11 mouse cellular contexts compared by ENCODE assay signal in the genomic region with DNA sequence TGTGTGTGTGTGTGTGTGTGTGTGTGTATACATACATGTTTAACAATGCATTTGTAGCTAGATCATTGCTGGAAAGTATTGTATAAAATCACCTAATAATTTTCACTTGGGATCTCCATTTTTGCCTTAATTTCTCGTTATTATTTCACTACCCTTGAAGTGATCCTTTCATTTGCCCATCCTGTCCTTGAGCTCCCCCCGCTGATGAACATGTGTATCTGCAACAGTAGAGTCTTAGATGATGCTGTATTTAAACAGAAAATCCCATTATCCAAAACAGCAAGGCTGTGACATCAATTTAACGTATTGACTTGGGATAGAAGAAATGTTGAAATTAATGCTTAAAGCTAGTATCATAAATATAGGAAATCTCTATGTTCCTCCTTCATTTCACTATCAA.
DNase-seq lines count a peak whose midpoint lies in the region; ATAC-seq and TF ChIP-seq lines count a peak whose summit lies in the region.
"Had no signal": no experiment of that assay in that cellular context is flagged by ENCODE, and none has a peak within 500 bp of the region (broad histone marks: within the 10 kb centered on the region; RNA-seq: fewer than 3 reads in every experiment).

No protein-coding gene starts in this region.

- H3K9ac ChIP-seq in hindbrain, postnatal 0 days (replicated peaks; ENCODE audit: low read length), result no peak overlapping the region
- H3K9ac ChIP-seq in hindbrain, embryonic 13.5 days, result no peak overlapping the region
- H3K9ac ChIP-seq: hindbrain, embryonic 14.5 days; midbrain, embryonic 12.5 days had no signal

- 44% methylated on average over 3 of the region's 3 CpGs for WGBS in hindbrain, postnatal 0 days
- WGBS in hindbrain, embryonic 13.5 days, result 50% methylated on average over 3 of the region's 3 CpGs

- TF ChIP-seq CTCF in hindbrain, postnatal 0 days (IDR thresholded peaks at IDR 0.05; ENCODE audit: low read depth), result peak; percentile 50

- H3K36me3 ChIP-seq in hindbrain, postnatal 0 days (ENCODE audit: insufficient read depth, low read length), result no peaks in the 10 kb centered on the region
- no peaks in the 10 kb centered on the region for H3K36me3 ChIP-seq in hindbrain, embryonic 13.5 days
- no peaks in the 10 kb centered on the region for H3K36me3 ChIP-seq in splenic B cell, adult 2 months (ENCODE audit: control insufficient read depth, insufficient read depth, low read length, poor library complexity, severe bottlenecking)
- H3K36me3 ChIP-seq: midbrain, embryonic 12.5 days had no signal

- no peak for DNase-seq in hindbrain, postnatal 0 days (ENCODE audit: low spot score)
- DNase-seq in thymus, postnatal 4 days, result peak; percentile 16
- DNase-seq in thymus, postnatal 14 days, result no peak
- peak; percentile 7 for DNase-seq in c-Kit-positive CD71-positive TER-119-negative erythroid progenitor cells, embryonic 14.5 days (ENCODE audit: low read depth)
- peak; percentile 61 for DNase-seq in splenic B cell, adult 2 months (ENCODE audit: low read depth, low spot score)
- no peak for DNase-seq in urinary bladder, postnatal 10 days (ENCODE audit: low spot score)
- no peak for DNase-seq in cerebellum, adult 11-12 months

- H3K4me3 ChIP-seq in hindbrain, postnatal 0 days (ENCODE audit: low read length), result no peak overlapping the region
- H3K4me3 ChIP-seq in hindbrain, embryonic 13.5 days, result no peak overlapping the region
- H3K4me3 ChIP-seq: erythroblast, embryonic 14.5 days; midbrain, embryonic 12.5 days had no signal

- H3K4me1 ChIP-seq in hindbrain, postnatal 0 days (ENCODE audit: insufficient read depth, low read length), result no peaks in the 10 kb centered on the region
- no peaks in the 10 kb centered on the region for H3K4me1 ChIP-seq in hindbrain, embryonic 13.5 days (replicated peaks)

- no peak for ATAC-seq in hindbrain, postnatal 0 days
- ATAC-seq in hindbrain, embryonic 13.5 days (ENCODE audit: low FRiP score), result no peak

- no peaks in the 10 kb centered on the region for H3K27me3 ChIP-seq in hindbrain, postnatal 0 days (ENCODE audit: insufficient read depth, low read length)
- H3K27me3 ChIP-seq in hindbrain, embryonic 13.5 days, result no peaks in the 10 kb centered on the region
- H3K27me3 ChIP-seq in splenic B cell, adult 2 months (ENCODE audit: control insufficient read depth, insufficient read depth, low read length, poor library complexity, severe bottlenecking), result no peaks in the 10 kb centered on the region
- H3K27me3 ChIP-seq: midbrain, embryonic 12.5 days had no signal

- no peak overlapping the region for H3K4me2 ChIP-seq in hindbrain, postnatal 0 days (ENCODE audit: low read depth, low read length)
- no peak overlapping the region for H3K4me2 ChIP-seq in hindbrain, embryonic 13.5 days
- H3K4me2 ChIP-seq: hindbrain, embryonic 14.5 days; midbrain, embryonic 12.5 days had no signal

- no peaks in the 10 kb centered on the region for H3K9me3 ChIP-seq in hindbrain, postnatal 0 days (ENCODE audit: low read length)
- no peaks in the 10 kb centered on the region for H3K9me3 ChIP-seq in hindbrain, embryonic 13.5 days
- H3K9me3 ChIP-seq: midbrain, embryonic 12.5 days had no signal

- no peak overlapping the region for H3K27ac ChIP-seq in hindbrain, postnatal 0 days
- no peak overlapping the region for H3K27ac ChIP-seq in hindbrain, embryonic 13.5 days
- H3K27ac ChIP-seq: hindbrain, embryonic 14.5 days; midbrain, embryonic 12.5 days had no signal

Comparison
In these comparisons a context has a peak if more than half of its experiments do, and no peak if none do; other contexts are left out.
1. DNase-seq: peak in thymus, postnatal 4 days (single experiment), c-Kit-positive CD71-positive TER-119-negative erythroid progenitor cells, embryonic 14.5 days (single experiment) and splenic B cell, adult 2 months (single experiment); none in hindbrain, postnatal 0 days (single experiment), thymus, postnatal 14 days (single experiment), urinary bladder, postnatal 10 days (single experiment) and cerebellum, adult 11-12 months (single experiment).